Mouse (Mus musculus): ENCODE measurements around the gene Prpmp5. TPM values are rescaled to one million over a fixed set of nuclear protein-coding genes. Genes with fewer than 3 reads are reported as not detected.
"Not testable (repeated sequence)": the region's sequence is repeated elsewhere in the genome, so short reads cannot be mapped to it uniquely, and the experiment has no call there.

Prpmp5 gene
- polyA plus RNA-seq (2016; fragmentation: Nextera tagmentation; extraction: Ambion mirVana): not detected in 2 replicates

- not testable (repeated sequence) for H3K9me3 ChIP-seq (replicated peaks); H3K27me3 ChIP-seq (replicated peaks); ATAC-seq (ENCODE audit: insufficient number of reproducible peaks, low FRiP score); H3K27ac ChIP-seq (ENCODE audit: poor library complexity, severe bottlenecking); H3K4me3 ChIP-seq; H3K36me3 ChIP-seq; H3K4me2 ChIP-seq; H3K4me1 ChIP-seq (replicated peaks); H3K9ac ChIP-seq
Measured at GRCm38 (mm10) chr6:132314657-132315056, at the start of gene Prpmp5. Gene Prpmp5 (minus strand): TSS chr6:132314757.

GRCm38 (mm10) chr6:132364034-132364433 lies 49.5 kb upstream of the Prpmp5 start, which contains the start of gene Gm8882:
Gene Gm8882 (minus strand): TSS chr6:132364134.
- not testable (repeated sequence) for H3K9ac ChIP-seq; H3K4me1 ChIP-seq (replicated peaks); H3K9me3 ChIP-seq (replicated peaks); H3K4me2 ChIP-seq; H3K27ac ChIP-seq (ENCODE audit: poor library complexity, severe bottlenecking); ATAC-seq (ENCODE audit: insufficient number of reproducible peaks, low FRiP score); H3K4me3 ChIP-seq; H3K27me3 ChIP-seq (replicated peaks); H3K36me3 ChIP-seq
- 74% methylated on average over 1 of the region's 1 CpGs for WGBS

Other genes with a start within 250 kb of the Prpmp5 start
- not detected in 2 replicates for gene Prb1, start 104.2 kb downstream of the Prpmp5 start, polyA plus RNA-seq (2016; fragmentation: Nextera tagmentation; extraction: Ambion mirVana)
- gene Gm8882, start 49.4 kb upstream of the Prpmp5 start, polyA plus RNA-seq (2016; fragmentation: Nextera tagmentation; extraction: Ambion mirVana): not detected in 2 replicates